Mouse (Mus musculus) splenic B cell, adult 2 months (primary cell): ENCODE data around the gene Tril.

Source experiments
- DNase-seq: peaks from one replicate; pipeline ENCODE4 v3.0.0-alpha.2; 2011; ENCODE audit warnings: low read depth, low spot score
- H3K27me3 ChIP-seq: 2 replicates; pipeline ENCODE4 v1.6.1; 2012; ENCODE audit warnings: mild to moderate bottlenecking, low read length, moderate library complexity, mixed read lengths; ENCODE audit not compliant: control insufficient read depth, poor library complexity, insufficient read depth, severe bottlenecking
- H3K36me3 ChIP-seq: 2 replicates; pipeline ENCODE4 v1.6.1; 2012; ENCODE audit warnings: mild to moderate bottlenecking, low read length, moderate library complexity, mixed read lengths; ENCODE audit not compliant: control insufficient read depth, poor library complexity, insufficient read depth, severe bottlenecking

Gene Tril

DNA sequence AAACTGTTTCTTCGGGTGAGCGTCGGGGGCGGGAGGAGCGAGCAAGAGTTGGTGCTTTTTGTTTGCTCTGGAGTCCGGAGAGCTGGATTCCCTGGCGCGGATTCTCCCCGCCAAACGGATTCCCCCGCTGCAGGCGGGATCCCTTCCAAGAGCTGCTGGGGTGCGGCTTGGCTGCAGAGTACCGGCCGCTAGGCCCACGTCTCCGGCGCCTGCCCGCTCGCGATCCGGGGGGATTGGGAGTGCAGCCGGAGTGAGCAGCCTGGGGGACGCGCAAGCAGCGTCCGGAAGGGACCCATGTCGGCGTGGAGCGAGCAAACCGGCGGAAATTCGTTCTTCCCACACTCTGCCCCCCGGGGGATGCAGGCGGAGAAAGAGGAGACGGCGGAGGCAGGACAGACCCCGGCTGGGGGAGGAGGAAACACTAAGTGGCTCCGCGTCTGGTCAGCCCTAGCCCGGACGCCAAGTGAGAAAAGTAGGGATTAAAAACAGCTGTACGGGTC is at the start of gene Tril:
Gene Tril, minus strand, starts transcription at position 345 of the 500 bp plus-strand sequence.
- H3K36me3 ChIP-seq, result no peaks in the 10 kb centered on the region
- no peaks in the 10 kb centered on the region; the same call in 1 of the 2 replicates for H3K27me3 ChIP-seq
- no peak for DNase-seq

DNA sequence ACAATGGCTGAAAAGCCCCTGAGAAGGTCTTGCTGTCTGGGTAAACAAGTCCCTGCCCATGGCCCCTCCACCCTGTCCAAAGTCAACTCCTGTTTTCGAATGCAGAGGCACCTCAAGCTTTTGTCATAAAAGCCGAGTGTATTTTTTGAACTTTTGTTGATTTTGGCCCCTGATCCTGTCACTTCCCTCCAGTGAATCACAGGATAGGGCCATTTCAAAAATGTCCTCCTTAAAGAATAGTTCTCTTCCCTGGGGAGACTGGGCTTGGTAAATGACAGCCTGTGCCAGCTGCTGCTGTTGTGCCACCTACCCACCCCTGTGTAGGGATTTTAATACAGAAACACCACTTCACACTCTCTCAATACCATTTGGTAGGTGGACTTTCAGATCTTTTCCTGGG is 42.4 kb upstream of the Tril start:
- no peak for DNase-seq
- Histone ChIP-seq H3K36me3 (no peaks in the 10 kb centered on the region), H3K27me3 (no peaks in the 10 kb centered on the region)

DNA sequence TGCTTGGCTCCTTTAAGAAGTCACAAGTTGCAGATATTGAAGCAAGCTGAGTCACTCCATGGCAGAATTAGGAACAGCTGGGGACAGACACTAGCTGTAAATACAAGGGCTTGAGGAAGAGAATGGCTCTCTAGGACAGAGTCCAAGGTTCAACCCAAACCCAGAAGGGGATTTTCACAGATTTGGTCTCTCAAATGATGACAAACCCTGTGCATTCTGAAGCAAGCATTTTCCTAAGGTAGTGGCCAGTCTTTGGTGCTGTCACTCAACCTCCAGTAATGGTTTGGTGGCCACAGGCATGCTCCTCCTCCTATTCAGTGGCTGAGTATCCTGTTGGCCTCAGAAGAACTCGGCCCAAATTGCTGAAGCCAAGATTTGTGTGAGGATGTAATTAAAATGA is 38.5 kb upstream of the Tril start:
- Histone ChIP-seq H3K27me3 (no peaks in the 10 kb centered on the region), H3K36me3 (no peaks in the 10 kb centered on the region)
- no peak for DNase-seq

DNA sequence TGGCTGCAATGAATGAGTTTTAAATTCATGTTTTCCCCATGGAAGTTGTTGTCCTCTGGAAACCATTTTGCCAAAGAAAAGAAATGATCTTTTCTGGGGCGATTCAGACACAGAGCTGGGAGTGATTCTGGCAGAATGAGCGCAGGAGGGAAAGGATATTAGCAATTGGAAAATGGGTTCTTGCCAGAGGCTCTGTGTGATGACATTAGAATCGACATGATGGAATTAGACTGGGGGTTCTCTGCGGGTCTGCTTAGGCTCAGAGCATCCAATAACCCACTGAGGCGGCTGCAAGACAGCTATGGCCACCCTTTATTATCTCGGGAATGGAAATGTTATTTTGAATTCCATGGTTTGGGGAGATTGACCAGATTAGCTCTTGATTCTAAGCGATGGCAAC is 37.2 kb upstream of the Tril start:
- DNase-seq, result no peak
- no peaks in the 10 kb centered on the region for H3K27me3 ChIP-seq

DNA sequence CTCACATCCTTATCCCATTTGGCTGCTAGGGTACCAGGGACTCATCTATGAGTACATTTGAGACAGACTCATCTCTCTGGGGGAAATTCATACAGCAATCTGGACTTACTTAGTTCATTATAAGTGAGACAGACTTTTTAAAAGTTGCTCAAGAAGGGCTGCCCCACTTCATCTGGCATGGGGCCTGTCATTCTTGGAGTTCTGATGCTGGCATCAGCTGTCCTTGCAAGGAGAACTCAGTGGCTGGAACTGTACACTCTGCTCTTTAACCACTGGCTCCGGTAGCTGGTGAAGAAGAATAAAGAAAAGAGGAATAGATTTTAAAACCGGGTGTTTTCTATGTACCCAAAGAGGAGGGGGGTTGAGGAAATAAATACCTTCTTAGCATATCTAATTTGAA is 36.1 kb upstream of the Tril start:
- Histone ChIP-seq H3K27me3 (no peaks in the 10 kb centered on the region), H3K36me3 (no peaks in the 10 kb centered on the region)
- no peak for DNase-seq

More for the DNA sequence above, 37.2 kb upstream of the Tril start:
- H3K36me3 ChIP-seq, result no peaks in the 10 kb centered on the region

DNA sequence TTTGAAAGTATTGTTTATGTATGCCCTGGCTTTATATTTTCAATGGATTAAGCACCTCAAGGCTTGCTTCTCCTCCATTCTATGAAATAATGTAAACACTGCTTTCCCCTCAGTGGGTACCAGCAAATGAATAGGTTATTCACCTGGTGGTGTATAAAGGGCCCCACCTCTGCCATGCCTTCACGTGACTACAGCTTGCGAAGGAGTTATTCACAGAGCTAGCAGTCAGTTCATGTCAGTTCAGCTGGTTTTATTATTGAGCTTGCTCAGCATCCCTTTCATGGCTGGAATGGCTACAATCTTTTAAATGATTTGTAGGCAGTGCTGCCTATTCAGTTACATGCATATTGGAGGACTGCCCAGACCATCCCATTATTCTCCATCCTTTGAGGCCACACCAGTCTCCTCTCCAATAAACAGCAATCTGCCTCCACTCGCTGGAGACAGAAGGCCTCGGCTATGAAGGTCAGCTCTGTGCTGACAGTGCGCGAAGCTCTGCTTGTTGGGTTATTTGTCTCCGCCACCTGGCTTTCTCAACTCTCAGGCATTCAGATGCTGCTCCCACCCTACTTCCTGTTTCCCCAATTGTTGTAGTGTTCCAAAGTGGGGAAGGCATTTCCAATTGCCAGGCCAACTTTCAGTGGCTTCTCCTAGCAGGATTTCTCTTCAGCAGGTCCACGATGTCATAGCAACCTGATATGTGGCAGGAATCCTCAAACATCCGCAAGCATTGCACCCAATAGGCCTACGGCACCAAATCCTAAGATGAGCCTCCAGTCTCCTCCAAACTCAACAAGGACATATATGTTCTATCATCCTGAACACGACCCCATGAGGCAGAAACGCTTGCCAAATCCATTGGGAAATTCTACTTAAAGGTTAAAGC is 34.6 kb upstream of the Tril start:
- Histone ChIP-seq H3K36me3 (no peaks in the 10 kb centered on the region), H3K27me3 (no peaks in the 10 kb centered on the region)
- DNase-seq, result no peak

DNA sequence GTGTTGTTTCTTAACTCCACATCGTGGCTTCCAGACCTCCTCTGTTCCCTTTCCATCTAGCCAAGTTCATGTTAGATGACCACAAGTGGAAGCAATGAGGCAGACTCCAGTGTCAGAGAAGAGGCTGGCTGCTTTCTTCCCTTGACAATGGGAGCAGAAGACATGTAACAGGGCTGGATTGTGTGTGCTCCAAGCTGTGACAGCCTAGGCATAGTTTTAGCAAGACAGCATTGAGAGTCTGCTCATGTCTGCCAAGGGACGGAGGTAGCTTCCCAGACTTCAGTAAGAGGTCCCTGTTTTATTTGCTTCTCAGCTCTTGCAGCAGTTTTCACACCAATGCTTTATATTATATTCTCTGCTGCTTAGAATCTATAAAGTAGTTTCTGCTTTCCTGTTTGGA is 33.6 kb upstream of the Tril start:
- DNase-seq, result no peak
- no peaks in the 10 kb centered on the region for H3K36me3 ChIP-seq
- H3K27me3 ChIP-seq, result no peaks in the 10 kb centered on the region

DNA sequence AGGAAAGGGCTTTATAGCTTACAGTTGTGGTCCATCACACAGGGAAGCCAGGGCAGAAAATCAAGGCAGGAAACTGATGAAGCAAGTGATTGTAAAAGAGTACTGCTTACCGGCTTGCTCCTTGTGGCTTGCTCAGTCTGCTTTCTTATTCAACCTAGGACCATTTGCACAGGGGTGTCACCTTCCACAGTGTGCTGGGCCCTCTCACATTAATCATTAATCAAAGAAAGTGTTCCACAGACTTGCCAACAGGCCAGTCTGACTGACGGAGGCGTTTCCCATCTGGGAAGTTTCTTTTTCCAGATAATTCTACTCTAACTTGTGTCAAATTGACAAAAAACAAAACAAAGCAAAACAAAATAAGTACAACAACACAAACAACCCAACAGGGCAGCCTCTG is 32.9 kb upstream of the Tril start:
- no peaks in the 10 kb centered on the region for H3K27me3 ChIP-seq
- no peak for DNase-seq
- no peaks in the 10 kb centered on the region for H3K36me3 ChIP-seq

DNA sequence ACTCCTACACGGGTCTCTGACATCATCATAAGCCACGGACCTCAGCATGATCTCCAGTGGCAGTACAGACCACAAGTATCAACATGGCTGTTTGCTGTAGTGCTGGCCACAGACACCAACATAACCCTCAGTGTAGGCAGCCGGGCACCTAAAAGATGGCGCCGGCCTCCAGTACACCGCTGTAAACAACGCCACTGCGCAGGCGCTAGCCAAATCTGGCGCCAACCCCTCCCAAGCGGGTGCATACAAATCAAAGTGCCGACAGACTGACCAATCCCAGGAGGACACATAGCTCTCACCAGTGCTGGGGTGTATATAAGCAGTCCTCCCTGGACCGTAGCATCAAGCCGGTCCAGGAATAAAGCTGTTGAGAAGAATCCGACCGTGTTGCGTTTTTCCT is 24.0 kb upstream of the Tril start:
- no peak for DNase-seq
- Histone ChIP-seq H3K27me3 (no peaks in the 10 kb centered on the region), H3K36me3 (no peaks in the 10 kb centered on the region)

DNA sequence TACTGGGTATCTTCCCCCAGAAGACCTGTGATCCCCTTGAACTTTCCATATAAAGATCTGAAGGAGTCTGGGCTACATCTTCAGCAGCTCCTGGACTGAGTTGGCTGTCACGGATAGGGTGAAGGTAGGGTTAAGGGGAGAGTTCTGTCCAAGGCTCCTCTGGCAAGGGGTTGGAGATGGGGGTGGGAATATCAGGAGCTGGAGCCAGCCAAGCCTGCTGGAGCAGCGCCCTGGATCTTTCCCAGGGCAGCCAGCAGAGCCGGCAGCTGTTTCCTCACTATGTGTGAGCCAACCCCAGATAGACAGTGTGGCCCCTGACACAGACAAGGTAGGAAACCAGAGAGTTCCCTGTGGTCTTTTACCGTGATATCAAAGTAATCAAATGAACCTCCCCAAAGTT is 4.6 kb upstream of the Tril start:
- no peak for DNase-seq
- no peaks in the 10 kb centered on the region for H3K36me3 ChIP-seq
- H3K27me3 ChIP-seq, result no peaks in the 10 kb centered on the region; the same call in 1 of the 2 replicates

DNA sequence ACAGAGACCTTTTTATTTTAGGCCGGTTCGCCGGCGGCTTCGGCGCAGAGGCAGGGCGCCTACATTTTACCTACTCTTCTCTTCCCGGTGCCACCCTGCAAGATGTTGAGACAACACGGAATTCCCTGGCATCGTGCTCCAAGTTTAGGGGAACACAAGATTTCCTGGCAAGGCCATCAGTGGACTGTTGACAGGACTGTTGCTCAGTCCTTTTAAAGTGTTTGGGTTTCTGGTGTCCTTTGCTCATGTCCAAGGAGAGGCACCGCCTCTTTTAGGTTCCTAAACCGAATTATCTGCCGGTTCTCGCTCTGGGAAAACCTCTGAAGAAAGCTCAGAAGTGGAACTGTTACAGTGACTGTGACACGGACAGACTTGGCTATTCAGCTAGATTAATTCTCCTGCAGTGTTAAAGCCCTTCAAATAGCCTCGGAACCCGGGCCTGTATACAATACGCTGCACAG is 441 bp upstream of the Tril start:
- H3K27me3 ChIP-seq, result no peaks in the 10 kb centered on the region; the same call in 1 of the 2 replicates
- DNase-seq, result no peak
- H3K36me3 ChIP-seq, result no peaks in the 10 kb centered on the region

DNA sequence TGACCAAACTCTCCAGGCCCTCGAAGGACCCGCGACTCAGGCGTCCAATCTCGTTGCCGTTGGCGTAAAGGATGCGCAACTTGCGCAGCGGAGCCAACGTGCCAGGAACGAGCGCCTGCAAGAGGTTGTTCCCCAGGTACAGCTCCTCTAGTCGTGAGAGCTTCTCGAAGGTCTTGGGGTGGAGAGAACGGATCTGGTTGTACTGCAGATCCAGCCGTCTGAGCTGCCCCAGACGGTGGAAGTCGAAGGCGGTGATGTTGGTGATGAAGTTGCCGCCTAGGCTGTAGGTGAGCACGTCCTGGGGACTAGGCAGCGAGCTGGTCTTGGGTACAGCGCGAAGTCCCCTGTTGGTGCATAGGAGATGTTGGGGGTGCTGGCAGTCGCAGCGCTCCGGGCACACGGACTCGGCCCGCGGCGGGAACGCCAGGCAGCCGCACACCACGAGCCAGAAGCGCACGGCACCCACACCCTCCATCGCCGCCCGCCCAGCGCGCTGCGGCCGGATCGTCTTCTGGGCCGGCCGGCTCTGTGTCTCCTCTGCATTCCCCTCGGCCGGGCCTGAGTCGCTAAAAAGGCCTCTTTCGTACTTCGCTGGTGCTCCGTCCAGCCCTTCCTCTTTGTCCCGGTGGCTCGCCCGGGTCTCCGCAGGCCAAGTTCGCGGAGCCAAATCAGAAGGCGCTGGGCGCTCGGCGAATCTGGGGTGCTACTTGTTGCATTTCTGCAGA is 707 bp downstream of the Tril start:
- no peaks in the 10 kb centered on the region for H3K36me3 ChIP-seq
- no peaks in the 10 kb centered on the region; the same call in 1 of the 2 replicates for H3K27me3 ChIP-seq
- no peak for DNase-seq

DNA sequence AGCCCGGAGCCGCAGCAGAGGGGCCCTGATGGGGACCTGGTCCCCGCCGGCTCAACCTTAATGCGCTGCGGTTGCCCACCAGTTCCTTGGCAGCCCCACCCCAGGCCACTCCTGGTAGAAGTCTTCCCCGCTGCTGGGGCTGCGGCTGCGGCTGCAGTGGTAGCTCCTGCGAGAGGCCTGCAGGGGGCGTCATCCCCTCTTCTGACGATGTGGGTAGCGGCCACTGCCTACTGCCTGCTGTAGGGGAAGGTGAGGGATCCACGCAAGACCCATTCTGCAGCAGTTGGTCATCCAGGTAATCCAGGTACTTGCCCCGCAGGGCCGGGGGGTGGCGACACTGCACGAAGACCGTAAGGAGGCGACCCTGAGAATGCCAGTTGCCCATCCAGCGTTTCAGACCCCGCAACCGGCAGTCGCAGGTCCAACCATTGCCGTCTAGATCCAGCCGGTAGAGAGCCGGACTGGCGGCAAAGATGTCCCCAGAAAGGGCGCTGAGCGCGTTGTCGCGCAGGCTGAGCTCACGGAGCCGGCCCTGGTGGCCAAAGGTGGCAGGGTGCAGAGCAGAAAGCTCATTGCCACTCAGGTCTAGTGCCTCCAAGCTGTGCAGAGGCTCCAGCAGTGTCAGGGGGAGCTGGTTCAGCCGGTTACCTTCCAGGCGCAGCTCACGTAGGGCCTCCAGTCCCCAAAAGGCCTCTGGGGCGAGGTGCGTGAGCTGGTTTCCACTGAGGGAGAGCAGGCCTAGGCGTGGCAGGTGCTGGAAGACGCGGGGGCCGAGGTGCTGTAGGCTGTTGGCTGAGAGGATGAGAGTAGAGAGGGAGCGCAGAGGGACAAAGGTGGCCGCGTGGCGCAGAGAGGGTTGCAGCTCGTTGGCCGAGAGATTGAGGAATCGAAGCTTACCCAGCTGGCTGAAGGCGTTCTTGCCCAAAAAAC is 1.6 kb downstream of the Tril start:
- Histone ChIP-seq H3K27me3 (no peaks in the 10 kb centered on the region; the same call in 1 of the 2 replicates), H3K36me3 (no peaks in the 10 kb centered on the region)
- no peak for DNase-seq

DNA sequence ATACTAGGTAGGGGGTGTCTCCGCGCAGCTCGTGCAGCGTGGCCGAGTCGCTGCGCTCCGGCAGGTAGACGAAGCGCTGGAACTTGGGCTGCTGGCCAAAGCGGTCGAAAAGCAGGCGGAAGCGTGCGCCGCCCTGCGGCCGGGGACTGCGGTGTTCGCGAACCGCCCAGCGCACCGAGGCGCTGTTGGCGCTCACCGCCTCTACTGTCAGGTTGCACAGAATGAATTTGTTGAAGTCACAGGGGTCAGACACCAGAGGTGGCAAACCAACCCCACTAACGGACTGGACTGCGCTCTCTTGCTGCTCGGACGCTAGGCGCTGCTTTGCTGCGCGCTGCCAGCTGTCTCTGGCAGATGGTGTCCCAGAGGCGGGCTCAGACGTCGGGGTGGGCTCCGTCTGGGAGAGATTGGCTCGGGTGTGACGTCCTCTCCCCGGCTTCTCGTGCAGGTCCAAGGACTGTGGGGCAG is 2.3 kb downstream of the Tril start:
- DNase-seq, result no peak
- Histone ChIP-seq H3K27me3 (no peaks in the 10 kb centered on the region; the same call in 1 of the 2 replicates), H3K36me3 (no peaks in the 10 kb centered on the region)
